Mouse (Mus musculus): ENCODE results near the gene Rwdd1.
A peak's percentile ranks its signal among the peaks of the same experiment; 100 is the strongest.
"Not testable (repeated sequence)": the region's sequence is repeated elsewhere in the genome, so short reads cannot be mapped to it uniquely, and the experiment has no call there.

The Rwdd1 gene

GRCm38 (mm10) chr10:34019302-34020075, at the start of gene Rwdd1:
TSS of gene Rwdd1 (minus strand) at chr10:34019624.
- DNase-seq (ENCODE audit: low spot score): peak; percentile 91

- no peak for DNase-seq (ENCODE audit: low spot score)
These were observed 47.2 kb upstream of the Rwdd1 start for GRCm38 (mm10) chr10:34066591-34066990.

GRCm38 (mm10) chr10:34053987-34054386, 34.6 kb upstream of the Rwdd1 start:
- no peak for DNase-seq (ENCODE audit: low spot score)

- DNase-seq (ENCODE audit: low spot score): no peak
These were observed 24.8 kb upstream of the Rwdd1 start, which contains the start of gene Calhm4 for GRCm38 (mm10) chr10:34044210-34044609. TSS of gene Calhm4 (minus strand) at chr10:34044310.

GRCm38 (mm10) chr10:34037401-34037800, 18.0 kb upstream of the Rwdd1 start, which contains the start of gene Trappc3l:
TSS of gene Trappc3l (plus strand) at chr10:34037597.
- no peak for DNase-seq (ENCODE audit: low spot score)

GRCm38 (mm10) chr10:34036587-34036986, 17.2 kb upstream of the Rwdd1 start:
- DNase-seq (ENCODE audit: low spot score): no peak

GRCm38 (mm10) chr10:34033630-34034305, 14.3 kb upstream of the Rwdd1 start:
- DNase-seq (ENCODE audit: low spot score): peak; percentile 47

- no peak for DNase-seq (ENCODE audit: low spot score)
These were observed 10.9 kb upstream of the Rwdd1 start for GRCm38 (mm10) chr10:34030322-34030721.

GRCm38 (mm10) chr10:34018746-34019301, 600 bp downstream of the Rwdd1 start:
- DNase-seq (ENCODE audit: low spot score): no peak

GRCm38 (mm10) chr10:34013241-34013640, 6.2 kb downstream of the Rwdd1 start:
- no peak for DNase-seq (ENCODE audit: low spot score)

GRCm38 (mm10) chr10:34012581-34012980, 6.8 kb downstream of the Rwdd1 start:
- DNase-seq (ENCODE audit: low spot score): no peak

GRCm38 (mm10) chr10:33998397-33998796, 21.0 kb downstream of the Rwdd1 start:
- DNase-seq (ENCODE audit: low spot score): no peak

GRCm38 (mm10) chr10:33996686-33997085, 22.7 kb downstream of the Rwdd1 start:
- not testable (repeated sequence) for DNase-seq (ENCODE audit: low spot score)

- peak; percentile 53 for DNase-seq (ENCODE audit: low spot score)
These were observed 32.7 kb downstream of the Rwdd1 start for GRCm38 (mm10) chr10:33986771-33987170.

- no peak for DNase-seq (ENCODE audit: low spot score)
These were observed 44.5 kb downstream of the Rwdd1 start for GRCm38 (mm10) chr10:33974781-33975494.

- DNase-seq (ENCODE audit: low spot score): no peak
These were observed 66.9 kb downstream of the Rwdd1 start for GRCm38 (mm10) chr10:33952509-33952908.

- DNase-seq (ENCODE audit: low spot score): peak; percentile 67
These were observed 68.4 kb downstream of the Rwdd1 start, which contains the start of gene Zup1 for GRCm38 (mm10) chr10:33950803-33951583. TSS of gene Zup1 (minus strand) at chr10:33951269.

Data from ovary, postnatal 14 days (tissue).